Mouse (Mus musculus) brain, embryonic 14.5 days (tissue): Measurements from ENCODE around the gene Nrp1.

Experiments
- CTCF ChIP-seq: fragments of 200-500 bp; IDR thresholded peaks from 2 replicates; pipeline ENCODE4 v1.5.1; 2012; ENCODE audit warnings: inconsistent platforms, mild to moderate bottlenecking, moderate library complexity, borderline replicate concordance; ENCODE audit not compliant: insufficient read depth, insufficient read length; ENCODE audit errors: extremely low read depth
- POLR2A ChIP-seq: fragments of 200-500 bp; IDR thresholded peaks from 2 replicates; pipeline ENCODE4 v1.6.1; 2012; ENCODE audit warnings: mild to moderate bottlenecking, inconsistent platforms, borderline replicate concordance; ENCODE audit not compliant: poor library complexity, insufficient read depth, insufficient read length, severe bottlenecking; ENCODE audit errors: extremely low read depth

DNA sequence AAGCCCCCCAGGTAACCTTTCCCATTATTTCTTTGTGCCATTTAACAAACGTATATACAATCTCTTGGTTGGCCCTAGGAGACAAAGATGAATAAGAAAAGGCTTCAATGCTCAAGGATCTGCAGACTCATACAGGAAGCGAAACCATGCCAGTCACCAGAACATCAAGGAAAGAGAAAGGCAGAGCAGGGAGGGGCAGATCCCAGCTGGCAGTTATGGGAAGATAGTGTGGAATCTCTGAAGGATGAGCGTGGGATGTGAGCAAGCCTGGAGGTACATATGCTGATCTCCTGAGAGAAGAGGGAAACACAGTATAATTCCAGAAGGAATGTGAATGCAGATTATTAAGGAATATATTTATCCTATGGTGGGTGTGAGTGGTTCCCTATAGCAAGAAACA, 22.4 kb upstream of the Nrp1 start:
- no peak for TF ChIP-seq POLR2A
- TF ChIP-seq CTCF, result no peak
